Mouse (Mus musculus) monocyte, adult 2 months (primary cell): ENCODE measurements around the gene Cdk6.
"Not testable (repeated sequence)": the region's sequence is repeated elsewhere in the genome, so short reads cannot be mapped to it uniquely, and the experiment has no call there.

Experiments
- DNase-seq, 2 experiments: peaks; one replicate each; pipeline ENCODE4 v3.0.0; 2022; ENCODE audit warnings: low spot score in 2 of 2, low read depth in 1 of 2

Gene Cdk6

GRCm38 (mm10) chr5:3420832-3421228, 79.5 kb downstream of the Cdk6 start:
- DNase-seq, result no peak

- not testable (repeated sequence) for DNase-seq
Observed at GRCm38 (mm10) chr5:3433131-3433700, 91.9 kb downstream of the Cdk6 start.

GRCm38 (mm10) chr5:3434105-3434504, 92.8 kb downstream of the Cdk6 start:
- not testable (repeated sequence) for DNase-seq

- not testable (repeated sequence) for DNase-seq
Observed at GRCm38 (mm10) chr5:3438453-3439003, 97.2 kb downstream of the Cdk6 start.

- not testable (repeated sequence) for DNase-seq
Observed at GRCm38 (mm10) chr5:3439386-3439785, 98.1 kb downstream of the Cdk6 start.

- DNase-seq, result not testable (repeated sequence)
Observed at GRCm38 (mm10) chr5:3442524-3442923, 101.2 kb downstream of the Cdk6 start.

GRCm38 (mm10) chr5:3451233-3451632, 109.9 kb downstream of the Cdk6 start:
- DNase-seq, result not testable (repeated sequence)

GRCm38 (mm10) chr5:3453946-3454345, 112.7 kb downstream of the Cdk6 start:
- DNase-seq, result not testable (repeated sequence)

- no peak for DNase-seq
Observed at GRCm38 (mm10) chr5:3460907-3461306, 119.6 kb downstream of the Cdk6 start.

- DNase-seq, result no peak
Observed at GRCm38 (mm10) chr5:3461401-3461800, 120.1 kb downstream of the Cdk6 start.

- DNase-seq, result no peak
Observed at GRCm38 (mm10) chr5:3462897-3463757, 121.8 kb downstream of the Cdk6 start.

- DNase-seq, result no peak
Observed at GRCm38 (mm10) chr5:3463758-3464157, 122.5 kb downstream of the Cdk6 start.

- no peak for DNase-seq
Observed at GRCm38 (mm10) chr5:3466069-3466877, 125.0 kb downstream of the Cdk6 start.

GRCm38 (mm10) chr5:3470866-3471265, 129.6 kb downstream of the Cdk6 start:
- no peak for DNase-seq

GRCm38 (mm10) chr5:3472311-3473156, 131.2 kb downstream of the Cdk6 start:
- no peak for DNase-seq

- no peak for DNase-seq
Observed at GRCm38 (mm10) chr5:3477711-3478110, 136.4 kb downstream of the Cdk6 start.

- DNase-seq, result no peak
Observed at GRCm38 (mm10) chr5:3478216-3478615, 136.9 kb downstream of the Cdk6 start.

- DNase-seq, result no peak
Observed at GRCm38 (mm10) chr5:3479016-3479795, 137.9 kb downstream of the Cdk6 start.

- DNase-seq, result no peak
Observed at GRCm38 (mm10) chr5:3480637-3481395, 139.5 kb downstream of the Cdk6 start.
